22 mouse cellular contexts compared by ENCODE assay signal in genomic region chr8:48488809-48489208, GRCm38 (mm10).
DNase-seq lines count a peak whose midpoint lies in the region; ATAC-seq lines count a peak whose summit lies in the region.
"Had no signal": no experiment of that assay in that cellular context is flagged by ENCODE, and none has a peak within 500 bp of the region (broad histone marks: within the 10 kb centered on the region; RNA-seq: fewer than 3 reads in every experiment).

No protein-coding gene starts in this region.

- no peaks in the 10 kb centered on the region for H3K36me3 ChIP-seq in forebrain, embryonic 15.5 days
- H3K36me3 ChIP-seq in forebrain, embryonic 12.5 days (replicated peaks) = no peaks in the 10 kb centered on the region; the same call in 1 of the 2 replicates
- H3K36me3 ChIP-seq in kidney, embryonic 15.5 days = no peaks in the 10 kb centered on the region
- no peaks in the 10 kb centered on the region for H3K36me3 ChIP-seq in intestine, embryonic 15.5 days
- H3K36me3 ChIP-seq: heart, embryonic 13.5 days; hindbrain, embryonic 12.5 days had no signal

- 58% methylated on average over 7 of the region's 7 CpGs for WGBS in forebrain, embryonic 15.5 days
- WGBS in forebrain, embryonic 12.5 days = 73% methylated on average over 7 of the region's 7 CpGs
- WGBS in kidney, embryonic 15.5 days = 43% methylated on average over 7 of the region's 7 CpGs
- WGBS in intestine, embryonic 15.5 days = 71% methylated on average over 7 of the region's 7 CpGs

- no peaks in the 10 kb centered on the region for H3K27me3 ChIP-seq in forebrain, embryonic 15.5 days
- H3K27me3 ChIP-seq in forebrain, embryonic 12.5 days = no peaks in the 10 kb centered on the region
- no peaks in the 10 kb centered on the region for H3K27me3 ChIP-seq in kidney, embryonic 15.5 days
- H3K27me3 ChIP-seq in intestine, embryonic 15.5 days (replicated peaks) = no peaks in the 10 kb centered on the region
- H3K27me3 ChIP-seq: heart, embryonic 13.5 days; hindbrain, embryonic 12.5 days had no signal

- H3K4me3 ChIP-seq in forebrain, embryonic 15.5 days = no peak overlapping the region
- no peak overlapping the region for H3K4me3 ChIP-seq in forebrain, embryonic 12.5 days (replicated peaks)
- no peak overlapping the region for H3K4me3 ChIP-seq in kidney, embryonic 15.5 days (replicated peaks)
- no peak overlapping the region for H3K4me3 ChIP-seq in intestine, embryonic 15.5 days (replicated peaks)
- H3K4me3 ChIP-seq: heart, adult 2 months; heart, embryonic 13.5 days; hindbrain, embryonic 12.5 days had no signal

- no peaks in the 10 kb centered on the region for H3K9me3 ChIP-seq in forebrain, embryonic 15.5 days
- no peaks in the 10 kb centered on the region for H3K9me3 ChIP-seq in forebrain, embryonic 12.5 days
- H3K9me3 ChIP-seq in kidney, embryonic 15.5 days (replicated peaks) = no peaks in the 10 kb centered on the region
- H3K9me3 ChIP-seq in intestine, embryonic 15.5 days = no peaks in the 10 kb centered on the region
- H3K9me3 ChIP-seq: heart, embryonic 13.5 days; hindbrain, embryonic 12.5 days had no signal

- H3K4me2 ChIP-seq in forebrain, embryonic 15.5 days (replicated peaks) = no peak overlapping the region
- H3K4me2 ChIP-seq in forebrain, embryonic 12.5 days = no peak overlapping the region
- peak overlapping the region; percentile 24; the same call in 1 of the 2 replicates for H3K4me2 ChIP-seq in kidney, embryonic 15.5 days
- no peak overlapping the region for H3K4me2 ChIP-seq in intestine, embryonic 15.5 days (replicated peaks)
- H3K4me2 ChIP-seq: heart, embryonic 13.5 days; hindbrain, embryonic 12.5 days; midbrain, embryonic 11.5 days had no signal

- no peak overlapping the region for H3K9ac ChIP-seq in forebrain, embryonic 15.5 days (replicated peaks)
- H3K9ac ChIP-seq in forebrain, embryonic 12.5 days = no peak overlapping the region
- H3K9ac ChIP-seq in kidney, embryonic 15.5 days = no peak overlapping the region
- no peak overlapping the region for H3K9ac ChIP-seq in intestine, embryonic 15.5 days
- H3K9ac ChIP-seq: heart, embryonic 13.5 days; hindbrain, embryonic 12.5 days had no signal

- 0 out of 2 replicates have a peak, but pooled peaks have one; percentile 23 for ATAC-seq in forebrain, embryonic 15.5 days (replicated peaks)
- no peak for ATAC-seq in forebrain, embryonic 12.5 days (ENCODE audit: low FRiP score)
- peak; percentile 71 for ATAC-seq in kidney, embryonic 15.5 days (replicated peaks; ENCODE audit: low FRiP score)
- no peak for ATAC-seq in intestine, embryonic 15.5 days
- ATAC-seq: CD4-positive, CD25-positive, alpha-beta regulatory T cell, adult 4 months had no signal

- H3K27ac ChIP-seq in forebrain, embryonic 15.5 days (replicated peaks) = no peak overlapping the region
- H3K27ac ChIP-seq in forebrain, embryonic 12.5 days = no peak overlapping the region
- H3K27ac ChIP-seq in kidney, embryonic 15.5 days = no peak overlapping the region
- no peak overlapping the region for H3K27ac ChIP-seq in intestine, embryonic 15.5 days
- H3K27ac ChIP-seq: heart, adult 2 months; heart, embryonic 13.5 days; hindbrain, embryonic 12.5 days had no signal

- no peak for DNase-seq in kidney, postnatal 14 days
- peak; percentile 15 to 30 for DNase-seq in right cerebral cortex, postnatal 10 days (ENCODE audit: low spot score in 2 of 2)
- DNase-seq in right cerebral cortex, postnatal 14 days = no peak
- DNase-seq: adrenal gland, postnatal 14 days; cerebellum, adult 8-10 months; gastrocnemius, postnatal 25 days; heart, adult 2 months; heart, postnatal 14 days; kidney, adult 11 months; left cerebral cortex, postnatal 4 days; lung, adult 18-20 months; lung, postnatal 10 days; spleen, adult 18-20 months; thymus, postnatal 14 days had no signal

- H3K4me1 ChIP-seq in forebrain, embryonic 15.5 days = peaks cover 26% of the 10 kb centered on the region
- peaks cover 41% of the 10 kb centered on the region for H3K4me1 ChIP-seq in forebrain, embryonic 12.5 days
- H3K4me1 ChIP-seq in kidney, embryonic 15.5 days = peaks cover 16% of the 10 kb centered on the region
- H3K4me1 ChIP-seq in intestine, embryonic 15.5 days (replicated peaks) = no peaks in the 10 kb centered on the region

Comparison
In these comparisons a context has a peak if more than half of its experiments do, and no peak if none do; other contexts are left out.
1. ATAC-seq: peak in forebrain, embryonic 15.5 days (single experiment) and kidney, embryonic 15.5 days (single experiment); none in forebrain, embryonic 12.5 days (single experiment) and intestine, embryonic 15.5 days (single experiment).
2. DNase-seq: peak in right cerebral cortex, postnatal 10 days (2 of 2); none in kidney, postnatal 14 days (single experiment) and right cerebral cortex, postnatal 14 days (single experiment).